Mouse (Mus musculus): Measurements from ENCODE around the gene Elovl7.

GRCm38 (mm10) chr13:108195474-108195873 lies 18.7 kb upstream of the Elovl7 start:
- TF ChIP-seq CTCF (IDR thresholded peaks at IDR 0.05; ENCODE audit: low read depth) (no peak), EP300 (IDR thresholded peaks at IDR 0.05; ENCODE audit: low read depth) (no peak)
